Comparison of ENCODE assay signal across 8 mouse cellular contexts in genomic region chr6:124829799-124830700, GRCm38 (mm10). TPM values are rescaled to one million over a fixed set of nuclear protein-coding genes. Genes with fewer than 3 reads are reported as not detected.
A peak's percentile ranks its signal among the peaks of the same experiment; 100 is the strongest.
DNase-seq lines count a peak whose midpoint lies in the region; ATAC-seq and TF ChIP-seq lines count a peak whose summit lies in the region.

No protein-coding gene starts in this region.

- H3K36me3 ChIP-seq in heart, embryonic 11.5 days (ENCODE audit: control insufficient read depth, insufficient read depth, low read length), result peaks cover 12% of the 10 kb centered on the region; the same call in 1 of the 2 replicates
- peaks cover 26% of the 10 kb centered on the region for H3K36me3 ChIP-seq in kidney, embryonic 16.5 days (ENCODE audit: insufficient read depth, low read length)
- no peaks in the 10 kb centered on the region for H3K36me3 ChIP-seq in liver, adult 2 months (ENCODE audit: control insufficient read depth, insufficient read depth, low read length)
- peaks cover 10% of the 10 kb centered on the region for H3K36me3 ChIP-seq in myocyte (ENCODE audit: control insufficient read depth, insufficient read depth)
- no peaks in the 10 kb centered on the region for H3K36me3 ChIP-seq in splenic B cell, adult 2 months (ENCODE audit: control insufficient read depth, insufficient read depth, low read length, poor library complexity, severe bottlenecking)

- H3K27ac ChIP-seq in heart, embryonic 11.5 days (ENCODE audit: low read depth, low read length), result peak overlapping the region; percentile 92
- peak overlapping the region; percentile 96 for H3K27ac ChIP-seq in kidney, embryonic 16.5 days (ENCODE audit: low read length)
- H3K27ac ChIP-seq in liver, adult 2 months (replicated peaks; ENCODE audit: insufficient read depth, low read depth, low read length), result peak overlapping the region; percentile 60

- H3K9ac ChIP-seq in heart, embryonic 11.5 days (ENCODE audit: low read depth, low read length), result peak overlapping the region; percentile 78
- H3K9ac ChIP-seq in kidney, embryonic 16.5 days (replicated peaks; ENCODE audit: low read length), result peak overlapping the region; percentile 83
- peak overlapping the region; percentile 48; the same call in 1 of the 2 replicates for H3K9ac ChIP-seq in liver, adult 2 months (ENCODE audit: low read depth, low read length)

- TF ChIP-seq CTCF in liver, adult 2 months (IDR thresholded peaks at IDR 0.05; ENCODE audit: low read depth, low read length), result peak; percentile 25; the same call in 1 of the 2 replicates

- H3K4me1 ChIP-seq in heart, embryonic 11.5 days (ENCODE audit: control insufficient read depth, insufficient read depth, low read length), result peaks cover 12% of the 10 kb centered on the region
- peaks cover 22% of the 10 kb centered on the region for H3K4me1 ChIP-seq in kidney, embryonic 16.5 days (ENCODE audit: insufficient read depth, low read length)
- H3K4me1 ChIP-seq in liver, adult 2 months (ENCODE audit: control insufficient read depth, insufficient read depth, low read length), result peaks cover 7% of the 10 kb centered on the region; the same call in 1 of the 2 replicates

- H3K4me2 ChIP-seq in heart, embryonic 11.5 days, result peak overlapping the region; percentile 68
- H3K4me2 ChIP-seq in kidney, embryonic 16.5 days (replicated peaks; ENCODE audit: low read depth, low read length), result peak overlapping the region; percentile 68
- H3K4me2 ChIP-seq in myocyte (ENCODE audit: low read depth), result peak overlapping the region; percentile 86

- no peaks in the 10 kb centered on the region for H3K79me2 ChIP-seq in liver, adult 2 months (ENCODE audit: control insufficient read depth, insufficient read depth, low read length)
- H3K79me2 ChIP-seq in myocyte (ENCODE audit: control insufficient read depth, insufficient read depth), result peaks cover 35% of the 10 kb centered on the region

- H3K27me3 ChIP-seq in heart, embryonic 11.5 days (ENCODE audit: control insufficient read depth, insufficient read depth, low read length), result no peaks in the 10 kb centered on the region
- H3K27me3 ChIP-seq in kidney, embryonic 16.5 days (ENCODE audit: insufficient read depth, low read length), result no peaks in the 10 kb centered on the region
- no peaks in the 10 kb centered on the region for H3K27me3 ChIP-seq in liver, adult 2 months (ENCODE audit: control insufficient read depth, insufficient read depth, low read length)
- H3K27me3 ChIP-seq in myocyte (ENCODE audit: control insufficient read depth, insufficient read depth, insufficient read length), result no peaks in the 10 kb centered on the region
- H3K27me3 ChIP-seq in splenic B cell, adult 2 months (ENCODE audit: control insufficient read depth, insufficient read depth, low read length, poor library complexity, severe bottlenecking), result no peaks in the 10 kb centered on the region

- TF ChIP-seq POLR2A in liver, adult 2 months (IDR thresholded peaks at IDR 0.05; ENCODE audit: extremely low read depth, insufficient read depth, low read length), result 0 out of 2 replicates have a peak, but pooled peaks have one; percentile 20
- no peak for TF ChIP-seq POLR2A in myocyte (IDR thresholded peaks at IDR 0.05; ENCODE audit: insufficient read length, low read depth)

- no peaks in the 10 kb centered on the region for H3K9me3 ChIP-seq in heart, embryonic 11.5 days (replicated peaks; ENCODE audit: control insufficient read depth, low read length)
- H3K9me3 ChIP-seq in kidney, embryonic 16.5 days (ENCODE audit: low read length), result no peaks in the 10 kb centered on the region

- DNase-seq in B cell, adult 2 months, result peak; percentile 88 to 90
- DNase-seq in brain, adult 2 months (ENCODE audit: low read depth, low spot score), result peak; percentile 99
- DNase-seq in liver, adult 2 months (ENCODE audit: extremely low read depth, low read depth, low spot score), result peak; percentile 93
- peak; percentile 95 for DNase-seq in splenic B cell, adult 2 months (ENCODE audit: low read depth, low spot score)

- WGBS in heart, embryonic 11.5 days (ENCODE audit: insufficient replicate concordance), result under 1% methylated on average over 38 of the region's 38 CpGs
- under 1% methylated on average over 38 of the region's 38 CpGs for WGBS in kidney, embryonic 16.5 days
- 1% methylated on average over 38 of the region's 38 CpGs for WGBS in liver, adult 2 months

- peak overlapping the region; percentile 60 for H3K4me3 ChIP-seq in heart, embryonic 11.5 days (ENCODE audit: low read depth, low read length)
- peak overlapping the region; percentile 68 for H3K4me3 ChIP-seq in kidney, embryonic 16.5 days (ENCODE audit: low read length)
- H3K4me3 ChIP-seq in liver, adult 2 months (ENCODE audit: insufficient read depth, low read depth, low read length), result peak overlapping the region; percentile 70
- H3K4me3 ChIP-seq in myocyte, result peak overlapping the region; percentile 93

- peak; percentile 71 for ATAC-seq in erythroblast, adult 5-6 weeks (replicated peaks; ENCODE audit: low FRiP score, poor library complexity, severe bottlenecking)
- ATAC-seq in heart, embryonic 11.5 days (replicated peaks; ENCODE audit: insufficient number of reproducible peaks, low FRiP score, low TSS enrichment), result peak; percentile 87
- peak; percentile 90 for ATAC-seq in kidney, embryonic 16.5 days (ENCODE audit: low FRiP score, low TSS enrichment)

- peak overlapping the region; percentile 38 for H3ac ChIP-seq in myocyte (ENCODE audit: control insufficient read depth, insufficient read length)

TF ChIP-seq in myocyte, 11 proteins besides CTCF, POLR2A, EP300 and RAD21:
- no peak for TF ChIP-seq SRF (IDR thresholded peaks at IDR 0.05; ENCODE audit: control insufficient read depth, insufficient read length, low read depth)
- TF ChIP-seq POLR2AphosphoS2 (IDR thresholded peaks at IDR 0.05; ENCODE audit: insufficient read length, low read depth), result peak; percentile 42
- TF ChIP-seq E2F4 (IDR thresholded peaks at IDR 0.05; ENCODE audit: insufficient read depth), result peak; percentile 100
- no peak for TF ChIP-seq REST (IDR thresholded peaks at IDR 0.05; ENCODE audit: insufficient read depth, insufficient read length)

RNA-seq across cellular contexts. Expression of gene Cdca3, which starts 0.7 kb away (rescaled TPM):
- total RNA-seq in erythroblast, adult 5-6 weeks (2015; ENCODE audit: low replicate concordance), result 65.8 and 68.0 TPM in 2 replicates
- 58.5 and 73.8 TPM in 2 replicates for total RNA-seq in erythroblast, adult 5-6 weeks (2017; ENCODE audit: low replicate concordance)
- 137 and 153 TPM in 2 replicates for polyA plus RNA-seq in heart, embryonic 11.5 days (2014; fragmentation: Nextera tagmentation; extraction: Ambion mirVana)
- polyA plus RNA-seq in kidney, embryonic 16.5 days (2015; fragmentation: Nextera tagmentation; extraction: Ambion mirVana), result 187 and 193 TPM in 2 replicates
- 1.1 and 3.2 TPM in 2 replicates for total RNA-seq in liver, adult 2 months (2014; rRNA removed)
- polyA plus RNA-seq in liver, adult 2 months (2012; rRNA removed), result 2.1 and 2.6 TPM in 2 replicates
- 28.8 TPM for polyA plus RNA-seq in myocyte (2012; fragmentation: generic; extraction: Trizol)

RNA-seq across cellular contexts. Expression of gene Usp5, which starts 0.8 kb away (rescaled TPM):
- 10.0 and 34.6 TPM in 2 replicates for total RNA-seq in erythroblast, adult 5-6 weeks (2015; ENCODE audit: low replicate concordance)
- 22.0 and 29.6 TPM in 2 replicates for total RNA-seq in erythroblast, adult 5-6 weeks (2017; ENCODE audit: low replicate concordance)
- polyA plus RNA-seq in heart, embryonic 11.5 days (2014; fragmentation: Nextera tagmentation; extraction: Ambion mirVana), result 87.3 and 98.3 TPM in 2 replicates
- 174 TPM in 2 replicates for polyA plus RNA-seq in kidney, embryonic 16.5 days (2015; fragmentation: Nextera tagmentation; extraction: Ambion mirVana)
- total RNA-seq in liver, adult 2 months (2014; rRNA removed), result 50.5 and 55.9 TPM in 2 replicates
- 47.9 and 49.3 TPM in 2 replicates for polyA plus RNA-seq in liver, adult 2 months (2012; rRNA removed)
- 123 TPM for polyA plus RNA-seq in myocyte (2012; fragmentation: generic; extraction: Trizol)

RNA-seq across cellular contexts. Expression of gene Gnb3, which starts 10.0 kb away (rescaled TPM):
- not detected in 2 replicates for total RNA-seq in erythroblast, adult 5-6 weeks (2015; ENCODE audit: low replicate concordance)
- not detected in 2 replicates for total RNA-seq in erythroblast, adult 5-6 weeks (2017; ENCODE audit: low replicate concordance)
- 5.4 and 6.6 TPM in 2 replicates for polyA plus RNA-seq in heart, embryonic 11.5 days (2014; fragmentation: Nextera tagmentation; extraction: Ambion mirVana)
- 1.7 and 1.8 TPM in 2 replicates for polyA plus RNA-seq in kidney, embryonic 16.5 days (2015; fragmentation: Nextera tagmentation; extraction: Ambion mirVana)
- total RNA-seq in liver, adult 2 months (2014; rRNA removed), result not detected in 2 replicates
- not detected in 2 replicates for polyA plus RNA-seq in liver, adult 2 months (2012; rRNA removed)
- 0.11 TPM for polyA plus RNA-seq in myocyte (2012; fragmentation: generic; extraction: Trizol)

RNA-seq across cellular contexts. Expression of gene Tpi1, which starts 16.0 kb away (rescaled TPM):
- 37.3 and 44.3 TPM in 2 replicates for total RNA-seq in erythroblast, adult 5-6 weeks (2015; ENCODE audit: low replicate concordance)
- 30.0 and 31.0 TPM in 2 replicates for total RNA-seq in erythroblast, adult 5-6 weeks (2017; ENCODE audit: low replicate concordance)
- polyA plus RNA-seq in heart, embryonic 11.5 days (2014; fragmentation: Nextera tagmentation; extraction: Ambion mirVana), result 1,419 and 1,543 TPM in 2 replicates
- 851 and 866 TPM in 2 replicates for polyA plus RNA-seq in kidney, embryonic 16.5 days (2015; fragmentation: Nextera tagmentation; extraction: Ambion mirVana)
- 422 and 433 TPM in 2 replicates for total RNA-seq in liver, adult 2 months (2014; rRNA removed)
- 491 and 524 TPM in 2 replicates for polyA plus RNA-seq in liver, adult 2 months (2012; rRNA removed)
- polyA plus RNA-seq in myocyte (2012; fragmentation: generic; extraction: Trizol), result 1,480 TPM

RNA-seq across cellular contexts. Expression of gene Spsb2, which starts 21.6 kb away (rescaled TPM):
- 0.58 TPM in 1 of 2 replicates, not detected in the other for total RNA-seq in erythroblast, adult 5-6 weeks (2015; ENCODE audit: low replicate concordance)
- total RNA-seq in erythroblast, adult 5-6 weeks (2017; ENCODE audit: low replicate concordance), result 2.6 and 4.3 TPM in 2 replicates
- polyA plus RNA-seq in heart, embryonic 11.5 days (2014; fragmentation: Nextera tagmentation; extraction: Ambion mirVana), result 4.5 and 6.6 TPM in 2 replicates
- 20.9 and 21.5 TPM in 2 replicates for polyA plus RNA-seq in kidney, embryonic 16.5 days (2015; fragmentation: Nextera tagmentation; extraction: Ambion mirVana)
- 9.9 and 14.1 TPM in 2 replicates for total RNA-seq in liver, adult 2 months (2014; rRNA removed)
- 20.1 and 21.6 TPM in 2 replicates for polyA plus RNA-seq in liver, adult 2 months (2012; rRNA removed)
- polyA plus RNA-seq in myocyte (2012; fragmentation: generic; extraction: Trizol), result 41.2 TPM

Comparison
In these comparisons a context has a peak if more than half of its experiments do, and no peak if none do; other contexts are left out.
1. Peak in every context shown above with its lines: DNase-seq, ATAC-seq, H3K4me3 ChIP-seq and H3K27ac ChIP-seq.